Mouse (Mus musculus) liver, embryonic 16.5 days (tissue): ENCODE data around the gene Gabra2. TPM values are rescaled to one million over a fixed set of nuclear protein-coding genes. Genes with fewer than 3 reads are reported as not detected.

Experiments
- ATAC-seq: fragments of 200-750 bp; cut with Nextera tagmentation; 2 replicates; pipeline ENCODE4 v1.8.0; 2017; ENCODE audit warnings: low read depth, mild to moderate bottlenecking, moderate number of reproducible peaks, moderate library complexity
- H3K27ac ChIP-seq: fragments of 300-500 bp; sonication (generic); 2 replicates; pipeline ENCODE4 v1.5.1; 2014; ENCODE audit warnings: mild to moderate bottlenecking, low read length
- H3K27me3 ChIP-seq: fragments of 300-500 bp; sonication (generic); 2 replicates; pipeline ENCODE4 v1.6.1; 2014; ENCODE audit warnings: low read depth, low read length, mixed read lengths; ENCODE audit not compliant: control insufficient read depth, insufficient read depth
- H3K36me3 ChIP-seq: fragments of 300-500 bp; sonication (generic); 2 replicates; pipeline ENCODE4 v1.6.1; 2014; ENCODE audit warnings: mild to moderate bottlenecking; ENCODE audit not compliant: control insufficient read depth, insufficient read depth
- H3K4me1 ChIP-seq: fragments of 300-500 bp; sonication (generic); 2 replicates; pipeline ENCODE4 v1.6.1; 2014; ENCODE audit warnings: low read depth, low read length, mixed read lengths; ENCODE audit not compliant: control insufficient read depth
- H3K4me2 ChIP-seq: fragments of 300-500 bp; sonication (generic); 2 replicates; pipeline ENCODE4 v1.6.1; 2014; ENCODE audit warnings: low read depth, low read length, mixed read lengths
- H3K4me3 ChIP-seq: fragments of 300-500 bp; sonication (generic); 2 replicates; pipeline ENCODE4 v1.5.1; 2014; ENCODE audit warnings: low read depth, mild to moderate bottlenecking, low read length
- H3K9ac ChIP-seq: fragments of 300-500 bp; sonication (generic); 2 replicates; pipeline ENCODE4 v1.6.1; 2014; ENCODE audit warnings: low read depth, low read length
- H3K9me3 ChIP-seq: fragments of 300-500 bp; sonication (generic); replicated peaks from 2 replicates; pipeline ENCODE4 v1.6.1; 2016; ENCODE audit warnings: low read length; ENCODE audit not compliant: control insufficient read depth
- WGBS: fragments of 180-500 bp; shearing (Covaris S2); extraction: QIAGEN DNeasy Blood & Tissue Kit; methylation state at CpG from one replicate; pipeline ENCODE4 v1.1.7; 2014; ENCODE audit not compliant: insufficient replicate concordance; 5-methylcytosine and 5-hydroxymethylcytosine counted together
- polyA plus RNA-seq: library from polyadenylated mRNA; unstranded; fragments of >200 nt; fragmentation: Nextera tagmentation; extraction: Ambion mirVana; gene quantifications from 2 replicates; pipeline ENCODE4 v1.2.1, GENCODE M21; 2015

Gene Gabra2
- 0.05 TPM in 1 of 2 replicates, not detected in the other for polyA plus RNA-seq

DNA sequence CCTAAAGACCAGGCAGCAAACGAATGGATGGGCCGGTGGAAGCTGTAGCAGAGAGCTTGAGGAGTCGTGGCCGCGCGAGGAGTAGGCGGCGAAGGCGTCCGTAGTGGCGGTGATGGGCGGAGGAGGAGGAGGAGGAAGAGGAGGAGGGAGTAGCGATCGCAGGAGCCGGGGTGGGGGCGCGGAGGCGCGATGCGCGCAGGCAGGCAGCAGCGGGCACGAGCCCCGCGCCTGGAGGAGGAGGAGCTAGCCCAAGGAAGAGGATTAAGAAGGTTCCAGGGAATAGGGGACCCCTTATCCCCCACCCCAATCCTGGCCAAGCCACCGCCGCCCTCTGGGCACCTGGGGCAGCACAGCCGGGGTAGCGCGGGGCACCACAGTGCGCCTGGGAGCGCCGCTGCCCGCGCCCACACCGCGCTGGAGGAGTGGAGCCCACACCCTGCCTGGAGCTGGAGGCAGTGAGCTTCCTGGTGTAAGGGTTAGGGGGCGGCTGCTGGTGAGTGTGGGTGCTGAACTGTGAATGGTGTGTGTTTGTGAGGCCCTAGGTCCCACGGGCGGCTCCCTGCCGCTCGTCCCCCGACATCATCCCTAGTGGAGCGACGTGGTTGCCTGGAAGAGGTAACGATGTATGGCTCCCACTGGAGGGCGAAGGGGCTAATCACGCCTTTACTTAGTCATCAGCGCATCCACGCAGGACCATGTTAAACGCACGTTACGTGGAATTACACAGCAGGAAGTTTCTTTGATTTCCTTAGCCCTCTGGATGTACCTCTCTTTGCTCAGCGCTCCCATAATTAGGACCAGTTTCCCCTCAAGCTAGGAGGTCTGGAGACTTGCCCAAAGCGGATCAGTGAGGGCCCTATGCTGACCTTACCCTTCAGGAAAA is at the start of gene Gabra2:
Gabra2 (minus strand) TSS at position 125 of the 883 bp plus-strand sequence.
- Histone ChIP-seq H3K4me1 (no peaks in the 10 kb centered on the region), H3K4me3 (peak within 1 kb of the TSS; percentile 22; the same call in 1 of the 2 replicates), H3K4me2 (peak within 1 kb of the TSS; percentile 24), H3K9me3 (no peaks in the 10 kb centered on the region), H3K27ac (no peak within 1 kb of the TSS), H3K36me3 (no peaks in the 10 kb centered on the region), H3K9ac (no peak within 1 kb of the TSS), H3K27me3 (peaks cover 10% of the 10 kb centered on the region)
- under 1% methylated on average over 54 of the region's 55 CpGs for WGBS
- no peak for ATAC-seq

DNA sequence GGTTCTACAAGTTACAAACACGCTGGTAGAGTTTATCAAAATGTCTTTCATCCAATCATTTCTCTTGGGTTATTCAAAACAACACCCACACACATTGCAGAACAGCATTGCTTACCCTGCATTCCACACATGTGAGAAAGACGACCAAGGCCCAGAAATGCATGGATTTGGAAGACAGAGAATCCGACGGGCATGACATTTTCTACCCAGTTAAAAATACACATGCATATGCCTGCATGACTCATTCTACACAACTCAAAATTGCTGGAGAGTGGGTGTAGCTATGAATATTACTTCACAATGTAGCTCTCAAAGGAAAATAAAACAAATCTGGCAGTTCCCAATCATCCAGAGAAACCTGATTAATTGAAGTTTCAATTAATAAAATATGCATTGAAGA is 41.0 kb upstream of the Gabra2 start:
- WGBS, result 56% methylated on average over 4 of the region's 4 CpGs
- H3K27ac ChIP-seq, result no peak overlapping the region
- H3K9me3 ChIP-seq, result no peaks in the 10 kb centered on the region
- H3K4me3 ChIP-seq, result no peak overlapping the region
- no peaks in the 10 kb centered on the region for H3K4me1 ChIP-seq
- H3K36me3 ChIP-seq, result no peaks in the 10 kb centered on the region
- no peaks in the 10 kb centered on the region for H3K27me3 ChIP-seq
- no peak overlapping the region for H3K4me2 ChIP-seq
- ATAC-seq, result no peak
- no peak overlapping the region for H3K9ac ChIP-seq

DNA sequence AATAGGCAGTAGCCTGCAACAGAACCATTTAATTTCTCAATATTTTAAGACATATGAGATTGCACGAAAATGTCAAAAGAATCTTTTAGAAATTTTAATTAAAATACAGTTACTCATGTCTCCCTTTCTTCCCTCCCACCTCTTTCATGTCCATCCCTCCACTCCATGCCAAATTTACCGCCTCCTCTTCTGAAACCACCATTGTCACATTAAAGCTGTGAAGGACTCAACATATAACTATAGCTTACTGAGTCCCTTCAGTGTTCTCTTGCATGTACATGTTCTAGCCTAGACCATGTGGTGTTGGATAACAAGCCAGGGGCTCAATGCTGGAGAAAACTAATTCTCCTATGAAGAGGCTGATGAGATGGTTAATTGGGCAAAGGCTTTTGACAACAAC is 40.2 kb upstream of the Gabra2 start:
- no peaks in the 10 kb centered on the region for H3K27me3 ChIP-seq
- 41% methylated on average over 2 of the region's 2 CpGs for WGBS
- no peak for ATAC-seq
- no peaks in the 10 kb centered on the region for H3K9me3 ChIP-seq
- H3K4me3 ChIP-seq, result no peak overlapping the region
- no peaks in the 10 kb centered on the region for H3K36me3 ChIP-seq
- H3K9ac ChIP-seq, result no peak overlapping the region
- no peaks in the 10 kb centered on the region for H3K4me1 ChIP-seq
- no peak overlapping the region for H3K4me2 ChIP-seq
- H3K27ac ChIP-seq, result no peak overlapping the region

DNA sequence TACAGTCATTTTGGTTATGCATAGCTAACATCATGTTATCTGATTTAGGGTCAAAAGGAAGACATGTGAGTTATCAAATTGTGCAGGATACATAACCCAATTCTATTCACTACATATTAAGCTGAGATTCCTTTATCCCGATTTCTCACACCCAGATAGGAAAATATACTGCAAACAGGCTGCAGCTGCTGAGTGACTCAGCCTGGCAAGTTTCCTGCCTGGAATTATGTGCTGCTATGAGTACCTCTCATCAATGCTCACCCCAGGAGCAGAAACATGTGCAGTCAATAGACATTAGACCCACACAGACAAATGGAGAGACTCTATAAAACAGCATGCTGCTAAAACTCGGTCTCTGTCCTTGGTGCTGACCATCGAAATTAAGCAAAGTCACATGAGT is 32.1 kb upstream of the Gabra2 start:
- Histone ChIP-seq H3K27me3 (no peaks in the 10 kb centered on the region), H3K4me3 (no peak overlapping the region), H3K4me1 (no peaks in the 10 kb centered on the region), H3K4me2 (no peak overlapping the region), H3K9ac (no peak overlapping the region), H3K27ac (no peak overlapping the region), H3K36me3 (no peaks in the 10 kb centered on the region), H3K9me3 (no peaks in the 10 kb centered on the region)
- ATAC-seq, result no peak
- WGBS, result 43% methylated on average over 3 of the region's 3 CpGs

DNA sequence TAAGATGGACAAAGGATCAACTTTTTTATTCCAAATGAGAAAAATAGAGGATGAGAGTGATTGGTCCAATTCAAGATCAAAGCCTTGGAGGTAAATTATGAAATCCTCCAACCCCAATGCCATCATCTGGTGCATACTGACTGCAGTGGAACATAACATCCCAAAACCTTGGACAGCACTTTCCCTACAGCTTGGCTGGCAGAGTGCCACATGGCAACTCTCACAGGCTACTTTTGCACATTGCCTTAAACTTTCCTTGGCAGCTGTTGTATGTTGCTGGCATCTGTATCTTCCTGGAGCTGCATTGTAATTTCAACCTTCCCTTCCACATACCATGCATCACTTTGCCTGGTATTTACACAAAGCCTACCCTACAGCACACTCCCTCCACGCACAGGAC is 19.6 kb upstream of the Gabra2 start:
- Histone ChIP-seq H3K9ac (no peak overlapping the region), H3K9me3 (no peaks in the 10 kb centered on the region), H3K27me3 (no peaks in the 10 kb centered on the region), H3K4me1 (no peaks in the 10 kb centered on the region), H3K4me2 (no peak overlapping the region), H3K27ac (no peak overlapping the region), H3K4me3 (no peak overlapping the region), H3K36me3 (no peaks in the 10 kb centered on the region)
- no peak for ATAC-seq
- 39% methylated on average over 1 of the region's 1 CpGs for WGBS

DNA sequence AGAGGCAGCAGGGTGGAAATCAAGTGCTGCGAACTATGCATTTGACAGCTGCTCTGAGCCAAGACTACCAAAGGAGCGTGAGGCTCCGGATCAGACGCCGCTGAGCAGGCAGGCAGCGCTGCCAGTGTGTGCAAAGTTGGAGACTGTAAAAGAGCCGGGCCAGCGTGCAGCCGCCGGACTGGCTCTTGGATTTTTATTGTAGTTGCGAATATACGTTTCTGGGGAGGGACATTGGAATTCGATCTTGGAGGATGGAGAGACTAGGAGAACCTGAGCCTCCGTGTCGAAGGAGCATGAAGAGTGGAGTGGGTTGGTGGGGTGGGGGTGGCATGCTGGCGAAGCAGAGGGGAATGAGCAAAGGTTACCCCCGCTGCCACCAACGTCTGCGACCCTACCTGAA is 469 bp downstream of the Gabra2 start:
- no peak for ATAC-seq
- H3K36me3 ChIP-seq, result no peaks in the 10 kb centered on the region
- H3K27ac ChIP-seq, result no peak overlapping the region
- no peak overlapping the region for H3K4me3 ChIP-seq
- H3K4me1 ChIP-seq, result no peaks in the 10 kb centered on the region
- WGBS, result 2% methylated on average over 19 of the region's 19 CpGs
- H3K9me3 ChIP-seq, result no peaks in the 10 kb centered on the region
- peaks cover 10% of the 10 kb centered on the region for H3K27me3 ChIP-seq
- no peak overlapping the region for H3K4me2 ChIP-seq
- H3K9ac ChIP-seq, result no peak overlapping the region

DNA sequence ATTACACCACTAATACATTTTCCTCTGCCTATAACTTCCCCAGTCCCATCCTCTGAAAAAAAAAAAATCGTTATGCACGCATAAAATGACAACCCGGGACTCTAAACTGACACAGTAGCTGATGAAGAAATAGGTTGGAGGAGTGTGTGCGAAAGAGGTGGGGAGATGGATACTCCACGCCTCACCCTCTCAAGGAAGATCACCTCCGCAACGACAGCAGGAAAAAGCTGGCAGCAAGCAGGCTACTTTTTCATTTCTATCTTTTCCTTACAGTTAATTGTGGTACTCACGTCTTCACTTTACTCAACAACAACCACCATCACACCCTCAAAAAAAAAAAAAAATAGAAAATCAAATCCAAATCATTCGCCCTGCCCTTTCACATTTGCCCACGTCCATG is 873 bp downstream of the Gabra2 start:
- ATAC-seq, result no peak
- no peak overlapping the region for H3K9ac ChIP-seq
- no peak overlapping the region for H3K27ac ChIP-seq
- H3K4me2 ChIP-seq, result no peak overlapping the region
- peaks cover 10% of the 10 kb centered on the region for H3K27me3 ChIP-seq
- 25% methylated on average over 10 of the region's 10 CpGs for WGBS
- no peak overlapping the region for H3K4me3 ChIP-seq
- H3K36me3 ChIP-seq, result no peaks in the 10 kb centered on the region
- H3K4me1 ChIP-seq, result no peaks in the 10 kb centered on the region
- no peaks in the 10 kb centered on the region for H3K9me3 ChIP-seq

DNA sequence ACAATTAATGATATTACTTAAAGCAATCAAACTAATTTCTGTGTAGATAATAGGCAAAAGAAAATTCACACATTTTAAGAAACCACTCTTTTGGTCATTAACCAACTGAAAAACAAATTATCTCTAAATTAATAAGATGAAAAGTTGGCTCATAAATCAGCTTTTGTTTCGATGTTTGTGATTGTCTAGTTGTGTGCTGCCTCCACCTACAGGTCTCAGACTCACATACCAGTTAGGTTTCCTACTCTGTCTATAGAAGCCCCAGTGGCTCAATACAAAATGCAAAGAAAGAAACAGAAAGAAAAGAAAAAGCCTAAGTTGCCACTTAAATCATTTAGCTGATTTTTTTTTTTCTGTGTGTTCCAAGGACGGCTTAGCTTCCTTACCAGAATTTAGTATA is 1.8 kb downstream of the Gabra2 start:
- Histone ChIP-seq H3K4me3 (no peak overlapping the region), H3K4me1 (no peaks in the 10 kb centered on the region), H3K27me3 (peaks cover 10% of the 10 kb centered on the region), H3K27ac (no peak overlapping the region), H3K9ac (no peak overlapping the region), H3K4me2 (no peak overlapping the region), H3K36me3 (no peaks in the 10 kb centered on the region), H3K9me3 (no peaks in the 10 kb centered on the region)
- no peak for ATAC-seq
- WGBS, result 62% methylated on average over 2 of the region's 2 CpGs

DNA sequence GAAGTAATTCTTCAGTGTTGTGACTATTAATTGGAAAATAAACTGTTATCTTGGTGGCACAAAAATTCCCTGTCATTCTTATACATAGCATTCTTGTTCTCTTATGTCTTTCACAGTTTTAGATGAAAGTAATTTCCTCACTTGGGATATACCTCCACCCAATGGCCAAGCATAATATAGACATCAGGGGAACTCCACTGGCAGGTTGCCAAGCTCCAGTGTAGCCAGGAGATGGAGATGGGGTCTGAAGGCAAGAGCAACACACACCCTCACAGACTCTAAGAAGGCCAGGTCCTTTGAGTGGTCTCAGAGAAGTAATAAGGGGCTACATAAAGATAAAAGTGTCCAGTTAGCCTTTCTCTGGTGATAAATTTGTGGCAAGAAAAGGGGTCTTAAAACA is 3.2 kb downstream of the Gabra2 start:
- H3K36me3 ChIP-seq, result no peaks in the 10 kb centered on the region
- ATAC-seq, result no peak
- no peak overlapping the region for H3K27ac ChIP-seq
- no peaks in the 10 kb centered on the region for H3K4me1 ChIP-seq
- no peaks in the 10 kb centered on the region for H3K9me3 ChIP-seq
- H3K4me2 ChIP-seq, result no peak overlapping the region
- H3K27me3 ChIP-seq, result peaks cover 10% of the 10 kb centered on the region
- H3K4me3 ChIP-seq, result no peak overlapping the region
- no peak overlapping the region for H3K9ac ChIP-seq
